Comparison of ENCODE assay signal across 7 mouse cellular contexts in genomic region chr7:16273081-16273765, GRCm38 (mm10). TPM values are rescaled to one million over a fixed set of nuclear protein-coding genes. Genes with fewer than 3 reads are reported as not detected.
A peak's percentile ranks its signal among the peaks of the same experiment; 100 is the strongest.
DNase-seq lines count a peak whose midpoint lies in the region; ATAC-seq lines count a peak whose summit lies in the region.

Gene Inafm1 (minus strand): TSS chr7:16273617.

- H3K36me3 ChIP-seq in intestine, embryonic 14.5 days (ENCODE audit: control insufficient read depth, insufficient read depth, low read length) = peaks cover 30% of the 10 kb centered on the region

- H3K27ac ChIP-seq in intestine, embryonic 14.5 days (ENCODE audit: low read depth) = peak within 1 kb of the TSS; percentile 89

- peak; percentile 81 for ATAC-seq in intestine, embryonic 14.5 days (replicated peaks; ENCODE audit: low FRiP score, low TSS enrichment, low read depth)

- intact Hi-C loops in left cerebral cortex, postnatal 25 days (cut with DNase I) = loop anchor here (5.0 kb wide), 1 partner anchor 176 kb away; the partner anchor contains the start of gene Napa

- DNase-seq in adrenal gland, adult 8-10 months = peak; percentile 86
- peak; percentile 97 for DNase-seq in embryo, embryonic 11 days
- peak; percentile 82 for DNase-seq in gastrocnemius, postnatal 25 days
- peak; percentile 96 for DNase-seq in intestine, embryonic 14.5 days (ENCODE audit: low spot score)
- peak; percentile 82 to 87 for DNase-seq in left cerebral cortex, postnatal 25 days (ENCODE audit: low spot score in 2 of 2)
- peak; percentile 94 for DNase-seq in mesoderm, embryonic 11.5 days (ENCODE audit: low read depth, low spot score)
- DNase-seq in right cerebral cortex, postnatal 4 days = peak; percentile 82

- H3K4me3 ChIP-seq in intestine, embryonic 14.5 days (ENCODE audit: low read depth, low read length) = peak within 1 kb of the TSS; percentile 68

- H3K27me3 ChIP-seq in intestine, embryonic 14.5 days (replicated peaks; ENCODE audit: control insufficient read depth, insufficient read depth, low read length) = no peaks in the 10 kb centered on the region

- peak within 1 kb of the TSS; percentile 69 for H3K9ac ChIP-seq in intestine, embryonic 14.5 days (ENCODE audit: low read length)

- peak within 1 kb of the TSS; percentile 87 for H3K4me2 ChIP-seq in intestine, embryonic 14.5 days (ENCODE audit: low read length)

- under 1% methylated on average over 38 of the region's 49 CpGs for WGBS in intestine, embryonic 14.5 days

- H3K9me3 ChIP-seq in intestine, embryonic 14.5 days (ENCODE audit: control insufficient read depth, low read length) = no peaks in the 10 kb centered on the region

- H3K4me1 ChIP-seq in intestine, embryonic 14.5 days (replicated peaks; ENCODE audit: control insufficient read depth, insufficient read depth, low read length) = peaks cover 23% of the 10 kb centered on the region

RNA-seq across cellular contexts. Expression of gene Inafm1, which starts in this region (rescaled TPM):
- total RNA-seq in adrenal gland, adult 8-10 months (2022) = 10 to 100 TPM; 21.9 to 37.5 (median 28.8) TPM
- 10 to 100 TPM; 13.1 to 13.2 TPM for total RNA-seq in gastrocnemius, postnatal 25 days (2021)
- 16.0 and 18.1 TPM in 2 replicates for polyA plus RNA-seq in intestine, embryonic 14.5 days (2014; fragmentation: Nextera tagmentation; extraction: Ambion mirVana)
- 10 to 100 TPM; 32.5 to 34.8 TPM for total RNA-seq in left cerebral cortex, postnatal 25 days (2021)

Comparison
In these comparisons a context has a peak if more than half of its experiments do, and no peak if none do; other contexts are left out.
1. Peak in every context shown above with its lines: DNase-seq, ATAC-seq, H3K4me3 ChIP-seq and H3K27ac ChIP-seq.